Mouse (Mus musculus): ENCODE data around the gene Pigb. TPM values are rescaled to one million over a fixed set of nuclear protein-coding genes. Genes with fewer than 3 reads are reported as not detected.

Pigb gene
- polyA plus RNA-seq, 1 experiment from 2014 or later: 13.4 TPM

GRCm38 (mm10) chr9:72961959-72962358 lies 78.2 kb downstream of the Pigb start:
- no peak for ATAC-seq (ENCODE audit: insufficient number of reproducible peaks, insufficient read depth, low FRiP score, low TSS enrichment, low read depth)
- no peak overlapping the region for H3K4me3 ChIP-seq (replicated peaks)
- 0 out of 2 replicates have a peak, but pooled peaks cover 6% of the 10 kb centered on the region for H3K4me1 ChIP-seq (replicated peaks)
- no peak overlapping the region for H3K27ac ChIP-seq
- no peaks in the 10 kb centered on the region for H3K27me3 ChIP-seq
- H3K4me2 ChIP-seq: no peak overlapping the region
- H3K9me3 ChIP-seq: no peaks in the 10 kb centered on the region
- 75% methylated on average over 15 of the region's 15 CpGs for WGBS
- H3K9ac ChIP-seq (replicated peaks): no peak overlapping the region
- H3K36me3 ChIP-seq: no peaks in the 10 kb centered on the region

GRCm38 (mm10) chr9:72961346-72961745 lies 78.8 kb downstream of the Pigb start:
- Histone ChIP-seq H3K27me3 (no peaks in the 10 kb centered on the region), H3K9me3 (no peaks in the 10 kb centered on the region), H3K4me3 (replicated peaks) (no peak overlapping the region), H3K4me2 (no peak overlapping the region), H3K9ac (replicated peaks) (no peak overlapping the region), H3K36me3 (no peaks in the 10 kb centered on the region), H3K27ac (no peak overlapping the region), H3K4me1 (replicated peaks) (0 out of 2 replicates have a peak, but pooled peaks cover 6% of the 10 kb centered on the region)
- WGBS: 74% methylated on average over 8 of the region's 8 CpGs
- no peak for ATAC-seq (ENCODE audit: insufficient number of reproducible peaks, insufficient read depth, low FRiP score, low TSS enrichment, low read depth)

GRCm38 (mm10) chr9:72958521-72959450 lies 81.4 kb downstream of the Pigb start, which contains the start of the genes Dyx1c1 and Gm44503:
Gene Dyx1c1, plus strand, starts transcription at chr9:72958785.
Gene Gm44503, plus strand, starts transcription at chr9:72958852.
- Histone ChIP-seq H3K4me2 (peak within 1 kb of the TSS; percentile 67), H3K4me3 (replicated peaks) (peak within 1 kb of the TSS; percentile 67), H3K4me1 (replicated peaks) (0 out of 2 replicates have a peak, but pooled peaks cover 6% of the 10 kb centered on the region), H3K27ac (peak within 1 kb of the TSS; percentile 50), H3K9ac (replicated peaks) (peak within 1 kb of the TSS; percentile 62), H3K9me3 (no peaks in the 10 kb centered on the region), H3K27me3 (no peaks in the 10 kb centered on the region), H3K36me3 (no peaks in the 10 kb centered on the region)
- ATAC-seq (ENCODE audit: insufficient number of reproducible peaks, insufficient read depth, low FRiP score, low TSS enrichment, low read depth): peak; percentile 90
- 1% methylated on average over 43 of the region's 43 CpGs for WGBS

Small RNA genes lying within 50 kb of the gene (microRNA-seq; reads per million reads assigned to microRNA genes)
- not detected for gene Gm27353

Other genes starting within 250 kb of the Pigb start
- gene Prtg, start 233.5 kb downstream of the Pigb start, polyA plus RNA-seq (2016; fragmentation: Nextera tagmentation; extraction: Ambion mirVana): 0.91 and 0.95 TPM in 2 replicates
- gene Pygo1, start 114.7 kb downstream of the Pigb start, polyA plus RNA-seq (2016; fragmentation: Nextera tagmentation; extraction: Ambion mirVana): 11.4 and 11.5 TPM in 2 replicates
- 1.2 and 1.6 TPM in 2 replicates for gene Dyx1c1, start 81.6 kb downstream of the Pigb start, polyA plus RNA-seq (2016; fragmentation: Nextera tagmentation; extraction: Ambion mirVana)
- gene Gm44503, start 81.5 kb downstream of the Pigb start, polyA plus RNA-seq (2016; fragmentation: Nextera tagmentation; extraction: Ambion mirVana): not detected in 2 replicates
- gene Ccpg1os, start 55.0 kb downstream of the Pigb start, polyA plus RNA-seq (2016; fragmentation: Nextera tagmentation; extraction: Ambion mirVana): 12.6 and 13.2 TPM in 2 replicates
- gene Ccpg1, start 54.9 kb downstream of the Pigb start, polyA plus RNA-seq (2016; fragmentation: Nextera tagmentation; extraction: Ambion mirVana): 13.9 and 14.6 TPM in 2 replicates
- 6.8 and 8.0 TPM in 2 replicates for gene Rab27a, start 4.5 kb upstream of the Pigb start, polyA plus RNA-seq (2016; fragmentation: Nextera tagmentation; extraction: Ambion mirVana)
- not detected in 2 replicates for gene Khdc3, start 61.5 kb upstream of the Pigb start, polyA plus RNA-seq (2016; fragmentation: Nextera tagmentation; extraction: Ambion mirVana)
- gene Gm20509, start 62.1 kb upstream of the Pigb start, polyA plus RNA-seq (2016; fragmentation: Nextera tagmentation; extraction: Ambion mirVana): not detected in 2 replicates
- gene Rsl24d1, start 73.0 kb upstream of the Pigb start, polyA plus RNA-seq (2016; fragmentation: Nextera tagmentation; extraction: Ambion mirVana): 143 and 145 TPM in 2 replicates

Measured in limb, embryonic 12.5 days (tissue).